Mouse (Mus musculus) midbrain, embryonic 11.5 days (tissue): ENCODE data around the gene Olfr524. TPM values are rescaled to one million over a fixed set of nuclear protein-coding genes. Genes with fewer than 3 reads are reported as not detected.

Experiments
- ATAC-seq: fragments of 200-750 bp; cut with Nextera tagmentation; 2 replicates; pipeline ENCODE4 v1.8.0; 2017; ENCODE audit warnings: moderate TSS enrichment, moderate library complexity; ENCODE audit not compliant: low FRiP score
- DNase-seq: peaks from one replicate; pipeline ENCODE4 v3.0.0; 2015; ENCODE audit warnings: low spot score; ENCODE audit errors: missing footprints
- H3K27ac ChIP-seq: fragments of 300-500 bp; sonication (generic); 2 replicates; pipeline ENCODE4 v1.5.1; 2014; ENCODE audit warnings: low read depth, low read length
- H3K27me3 ChIP-seq: fragments of 300-500 bp; sonication (generic); 2 replicates; pipeline ENCODE4 v1.6.1; 2014; ENCODE audit warnings: mild to moderate bottlenecking, low read length, moderate library complexity, mixed read lengths; ENCODE audit not compliant: control insufficient read depth, insufficient read depth
- H3K36me3 ChIP-seq: fragments of 300-500 bp; sonication (generic); 2 replicates; pipeline ENCODE4 v1.6.1; 2014; ENCODE audit warnings: mild to moderate bottlenecking, low read length, moderate library complexity, mixed read lengths; ENCODE audit not compliant: control insufficient read depth, insufficient read depth
- H3K4me1 ChIP-seq: fragments of 300-500 bp; sonication (generic); 2 replicates; pipeline ENCODE4 v1.6.1; 2014; ENCODE audit warnings: low read length; ENCODE audit not compliant: control insufficient read depth, insufficient read depth
- H3K4me2 ChIP-seq: fragments of 300-500 bp; sonication (generic); 2 replicates; pipeline ENCODE4 v1.6.1; 2014; ENCODE audit warnings: mild to moderate bottlenecking, moderate library complexity
- H3K4me3 ChIP-seq: fragments of 300-500 bp; sonication (generic); 2 replicates; pipeline ENCODE4 v1.5.1; 2014; ENCODE audit warnings: low read depth, low read length
- H3K9ac ChIP-seq: fragments of 300-500 bp; sonication (generic); 2 replicates; pipeline ENCODE4 v1.6.1; 2014; ENCODE audit warnings: low read length
- H3K9me3 ChIP-seq: fragments of 300-500 bp; sonication (generic); 2 replicates; pipeline ENCODE4 v1.6.1; 2016; ENCODE audit warnings: low read length; ENCODE audit not compliant: control insufficient read depth
- WGBS: fragments of 180-500 bp; shearing (Covaris S2); extraction: QIAGEN DNeasy Blood & Tissue Kit; methylation state at CpG from one replicate; pipeline ENCODE4 v1.1.7; 2014; 5-methylcytosine and 5-hydroxymethylcytosine counted together
- polyA plus RNA-seq: library from polyadenylated mRNA; unstranded; fragments of >200 nt; fragmentation: Nextera tagmentation; extraction: Ambion mirVana; gene quantifications from 2 replicates; pipeline ENCODE4 v1.2.1, GENCODE M21; 2014

The Olfr524 gene
- polyA plus RNA-seq, 1 experiment from 2014 or later, result not detected

DNA sequence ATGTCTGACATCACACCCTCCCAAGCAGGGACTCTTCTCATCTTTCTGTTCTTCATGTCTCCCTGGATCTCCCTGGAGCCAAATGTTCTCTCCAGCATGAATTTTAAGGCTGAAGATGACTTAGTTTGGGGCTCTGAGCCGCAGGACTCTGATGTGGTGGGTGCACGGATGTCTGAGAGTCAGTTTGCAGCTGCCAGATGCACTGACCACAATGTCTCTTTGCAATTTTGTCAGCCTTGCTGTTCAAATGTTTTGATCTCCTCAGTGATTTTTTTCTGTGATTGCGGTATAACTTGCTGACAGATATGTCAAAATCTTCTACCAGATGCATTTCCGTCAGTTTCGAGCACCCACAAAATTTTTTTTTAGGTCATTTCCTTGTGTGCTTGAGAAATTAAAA lies 8.1 kb upstream of the Olfr524 start:
- H3K4me1 ChIP-seq, result no peaks in the 10 kb centered on the region
- H3K27me3 ChIP-seq, result no peaks in the 10 kb centered on the region
- no peak for ATAC-seq
- DNase-seq, result no peak
- 89% methylated on average over 5 of the region's 5 CpGs for WGBS
- no peaks in the 10 kb centered on the region for H3K9me3 ChIP-seq
- H3K36me3 ChIP-seq, result no peaks in the 10 kb centered on the region
- H3K4me3 ChIP-seq, result no peak overlapping the region
- no peak overlapping the region for H3K9ac ChIP-seq
- no peak overlapping the region for H3K27ac ChIP-seq
- no peak overlapping the region for H3K4me2 ChIP-seq

DNA sequence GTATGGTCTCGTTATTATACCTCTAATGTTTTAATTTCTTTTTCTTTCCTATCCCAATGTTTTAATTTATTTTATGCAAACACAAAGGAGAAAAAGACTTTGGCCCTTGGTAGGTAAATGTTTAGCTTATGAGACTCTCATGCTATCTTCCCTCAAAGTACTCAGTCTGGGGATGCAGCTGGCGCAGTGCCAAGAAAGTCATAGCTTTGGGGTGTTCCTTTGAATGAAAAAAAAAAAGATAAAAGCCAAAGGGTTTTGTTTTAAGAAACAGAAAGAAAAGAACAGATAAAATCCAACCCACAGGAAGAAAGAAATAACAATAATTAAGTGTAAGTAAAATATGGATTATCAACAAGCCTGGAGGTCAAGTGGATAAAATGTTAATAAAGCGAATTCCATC lies 2.9 kb upstream of the Olfr524 start:
- DNase-seq (peak; percentile 21), ATAC-seq (no peak)
- Histone ChIP-seq H3K4me3 (no peak overlapping the region), H3K4me2 (no peak overlapping the region), H3K27me3 (no peaks in the 10 kb centered on the region), H3K36me3 (no peaks in the 10 kb centered on the region), H3K9ac (no peak overlapping the region), H3K27ac (no peak overlapping the region), H3K4me1 (no peaks in the 10 kb centered on the region), H3K9me3 (no peaks in the 10 kb centered on the region)
- 81% methylated on average over 3 of the region's 3 CpGs for WGBS

DNA sequence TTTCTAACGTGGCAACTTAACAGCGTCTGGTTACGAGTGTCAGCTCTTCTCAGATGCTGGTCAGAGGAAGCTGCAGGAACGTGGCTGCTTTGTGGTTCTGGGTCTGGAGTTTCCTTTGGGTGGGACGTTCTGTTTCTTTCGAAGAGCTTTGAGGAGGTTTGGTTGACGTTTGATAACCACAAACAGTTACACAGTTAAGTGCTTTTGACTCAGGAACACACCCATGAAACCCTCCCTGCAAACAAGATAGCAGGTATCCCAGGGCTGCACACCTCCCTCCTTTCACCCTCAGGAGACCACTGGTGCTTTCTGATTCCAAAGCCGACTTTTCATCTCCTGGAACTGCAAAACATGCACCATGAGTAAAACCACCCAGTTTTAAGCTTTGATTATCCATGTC lies 2.4 kb upstream of the Olfr524 start:
- no peaks in the 10 kb centered on the region for H3K4me1 ChIP-seq
- 82% methylated on average over 8 of the region's 8 CpGs for WGBS
- H3K4me3 ChIP-seq, result no peak overlapping the region
- no peaks in the 10 kb centered on the region for H3K27me3 ChIP-seq
- H3K4me2 ChIP-seq, result no peak overlapping the region
- DNase-seq (peak; percentile 54), ATAC-seq (no peak)
- no peaks in the 10 kb centered on the region for H3K9me3 ChIP-seq
- no peak overlapping the region for H3K9ac ChIP-seq
- no peaks in the 10 kb centered on the region for H3K36me3 ChIP-seq
- no peak overlapping the region for H3K27ac ChIP-seq

DNA sequence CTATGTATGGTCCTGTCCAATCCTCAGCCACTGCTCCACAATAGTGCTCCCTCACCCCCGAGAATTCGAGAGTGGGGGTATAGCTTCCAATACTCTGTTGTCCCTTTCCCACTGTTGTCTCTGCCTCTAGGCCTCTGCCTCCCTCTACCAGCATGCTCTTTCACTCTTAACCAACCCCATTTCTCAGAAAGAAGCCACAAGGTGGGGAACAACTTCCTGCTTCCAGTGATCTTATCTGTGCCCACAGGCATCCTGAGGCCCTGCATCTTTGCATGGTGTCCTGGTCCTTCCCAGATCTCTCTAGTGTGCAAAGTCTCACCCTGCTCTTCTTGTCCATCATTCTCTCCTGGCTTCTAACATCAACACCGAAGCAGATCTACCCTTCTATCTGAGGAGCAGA lies 1.1 kb upstream of the Olfr524 start:
- ATAC-seq, result no peak
- Histone ChIP-seq H3K4me3 (no peak overlapping the region), H3K36me3 (no peaks in the 10 kb centered on the region), H3K27ac (no peak overlapping the region), H3K27me3 (no peaks in the 10 kb centered on the region), H3K9ac (no peak overlapping the region), H3K4me2 (no peak overlapping the region), H3K9me3 (no peaks in the 10 kb centered on the region), H3K4me1 (no peaks in the 10 kb centered on the region)
- WGBS, result 87% methylated on average over 3 of the region's 3 CpGs
- no peak for DNase-seq

DNA sequence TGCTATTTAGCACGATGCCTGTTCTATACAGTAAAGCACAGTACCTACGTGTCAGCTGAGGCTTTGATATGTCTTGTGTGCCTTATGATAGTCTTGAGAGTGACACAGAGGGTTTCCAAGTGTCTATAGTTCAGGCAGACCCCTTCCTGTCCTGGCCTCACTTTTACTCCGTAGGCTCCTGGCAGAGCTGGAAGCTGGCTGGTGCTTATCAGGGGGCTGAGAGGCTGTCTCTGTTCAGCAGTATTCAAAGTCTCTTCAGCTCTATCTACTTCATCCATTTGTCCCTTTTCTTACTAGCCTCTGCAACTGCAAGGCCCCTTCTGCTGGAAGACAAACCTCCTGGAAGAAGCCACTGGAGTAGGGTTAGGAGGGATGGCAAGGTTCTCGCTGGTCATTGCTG lies 4.7 kb downstream of the Olfr524 start:
- H3K27ac ChIP-seq, result no peak overlapping the region
- no peaks in the 10 kb centered on the region for H3K36me3 ChIP-seq
- no peak overlapping the region for H3K4me2 ChIP-seq
- no peak overlapping the region for H3K4me3 ChIP-seq
- ATAC-seq (no peak), DNase-seq (no peak)
- no peaks in the 10 kb centered on the region for H3K9me3 ChIP-seq
- no peak overlapping the region for H3K9ac ChIP-seq
- no peaks in the 10 kb centered on the region for H3K27me3 ChIP-seq
- WGBS, result 92% methylated on average over 4 of the region's 4 CpGs
- H3K4me1 ChIP-seq, result no peaks in the 10 kb centered on the region

DNA sequence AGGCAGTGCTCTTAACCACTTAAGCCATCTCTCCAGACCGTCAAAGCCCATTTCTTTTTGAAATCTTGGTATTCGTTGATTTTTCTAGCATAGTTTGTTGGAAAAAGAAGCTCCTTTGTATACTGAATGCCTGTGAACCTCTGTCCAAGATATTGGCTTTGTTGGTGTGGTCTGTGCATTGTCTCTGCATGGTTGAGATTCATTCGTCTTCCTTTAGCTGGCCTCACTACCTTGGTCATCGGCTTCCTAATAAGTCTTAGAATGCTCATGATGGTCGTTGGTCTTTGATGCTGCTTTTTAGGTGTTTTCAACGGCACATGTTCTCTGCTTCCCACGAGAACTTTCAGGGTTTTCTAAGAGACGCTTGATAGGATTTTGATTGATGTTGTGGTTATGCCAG lies 9.8 kb downstream of the Olfr524 start:
- DNase-seq, result peak; percentile 59
- 84% methylated on average over 8 of the region's 8 CpGs for WGBS
- Histone ChIP-seq H3K9ac (no peak overlapping the region), H3K36me3 (no peaks in the 10 kb centered on the region), H3K4me2 (no peak overlapping the region), H3K4me1 (no peaks in the 10 kb centered on the region), H3K27ac (no peak overlapping the region), H3K27me3 (no peaks in the 10 kb centered on the region), H3K9me3 (no peaks in the 10 kb centered on the region), H3K4me3 (no peak overlapping the region)
- no peak for ATAC-seq

DNA sequence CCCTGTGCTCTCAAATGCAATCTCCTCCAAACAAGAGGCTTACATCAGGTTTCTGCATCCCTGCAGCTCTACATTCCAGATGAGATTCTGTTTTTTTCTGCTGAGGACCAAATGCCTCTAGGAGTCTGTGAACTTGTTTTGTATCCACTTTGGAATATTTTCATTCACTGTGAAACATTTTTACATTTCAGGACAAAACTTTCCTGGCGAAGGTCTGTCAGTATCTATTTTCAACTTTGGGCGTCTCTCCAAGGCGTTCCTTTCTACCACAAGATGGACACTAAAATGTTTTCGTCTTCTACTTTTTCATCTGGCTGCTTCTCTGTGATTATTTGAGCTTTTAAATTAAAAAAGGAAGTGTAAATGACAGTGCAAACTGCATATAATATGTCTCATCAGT lies 11.7 kb downstream of the Olfr524 start:
- Histone ChIP-seq H3K4me1 (no peaks in the 10 kb centered on the region), H3K9ac (no peak overlapping the region), H3K36me3 (no peaks in the 10 kb centered on the region), H3K9me3 (no peaks in the 10 kb centered on the region), H3K27ac (no peak overlapping the region), H3K27me3 (no peaks in the 10 kb centered on the region), H3K4me3 (no peak overlapping the region), H3K4me2 (no peak overlapping the region)
- ATAC-seq, result no peak
- no peak for DNase-seq
- WGBS, result 90% methylated on average over 4 of the region's 4 CpGs

DNA sequence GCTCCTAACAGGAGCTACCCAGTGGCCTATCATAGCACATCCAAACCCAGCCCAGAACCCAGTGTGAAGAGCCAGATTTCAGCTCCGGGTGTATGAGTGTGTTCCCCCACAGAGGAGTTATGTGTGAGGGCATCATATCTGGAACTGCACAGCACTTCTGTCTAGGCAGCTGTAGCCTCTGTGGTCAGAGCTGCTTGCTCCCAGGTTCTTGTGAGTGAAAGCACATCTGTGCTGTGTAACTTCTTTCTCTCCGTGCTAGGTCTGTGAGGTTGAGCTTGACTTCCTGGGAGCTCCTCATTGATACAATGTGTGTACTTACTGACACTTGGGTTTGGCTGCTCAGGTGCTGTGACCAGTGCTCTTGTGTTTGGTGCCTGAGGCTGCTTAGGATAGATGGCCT lies 12.9 kb downstream of the Olfr524 start:
- no peak overlapping the region for H3K4me2 ChIP-seq
- no peaks in the 10 kb centered on the region for H3K27me3 ChIP-seq
- H3K4me3 ChIP-seq, result no peak overlapping the region
- no peak overlapping the region for H3K27ac ChIP-seq
- 86% methylated on average over 2 of the region's 2 CpGs for WGBS
- H3K9ac ChIP-seq, result no peak overlapping the region
- DNase-seq (no peak), ATAC-seq (no peak)
- no peaks in the 10 kb centered on the region for H3K36me3 ChIP-seq
- H3K9me3 ChIP-seq, result no peaks in the 10 kb centered on the region
- H3K4me1 ChIP-seq, result no peaks in the 10 kb centered on the region

DNA sequence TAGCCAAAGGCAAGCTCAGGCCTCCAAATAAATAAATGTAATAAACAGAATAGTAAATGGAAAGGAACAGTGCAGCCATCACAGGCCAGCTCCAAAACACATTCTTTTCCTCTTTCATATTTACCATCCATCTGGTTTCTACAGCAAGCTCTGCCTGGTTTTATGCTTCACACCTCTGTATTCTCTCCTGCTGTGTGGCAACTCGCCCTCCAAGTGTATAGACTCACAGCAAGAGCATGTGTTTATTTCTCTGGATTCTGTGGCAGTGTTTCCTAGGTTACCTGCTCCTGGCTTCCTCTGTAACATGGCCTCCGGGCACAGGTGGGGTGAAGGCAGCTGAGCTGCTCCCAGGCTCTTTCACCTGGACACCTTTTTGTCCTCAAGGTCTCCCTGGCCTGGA lies 13.3 kb downstream of the Olfr524 start:
- WGBS, result 55% methylated on average over 2 of the region's 2 CpGs

DNA sequence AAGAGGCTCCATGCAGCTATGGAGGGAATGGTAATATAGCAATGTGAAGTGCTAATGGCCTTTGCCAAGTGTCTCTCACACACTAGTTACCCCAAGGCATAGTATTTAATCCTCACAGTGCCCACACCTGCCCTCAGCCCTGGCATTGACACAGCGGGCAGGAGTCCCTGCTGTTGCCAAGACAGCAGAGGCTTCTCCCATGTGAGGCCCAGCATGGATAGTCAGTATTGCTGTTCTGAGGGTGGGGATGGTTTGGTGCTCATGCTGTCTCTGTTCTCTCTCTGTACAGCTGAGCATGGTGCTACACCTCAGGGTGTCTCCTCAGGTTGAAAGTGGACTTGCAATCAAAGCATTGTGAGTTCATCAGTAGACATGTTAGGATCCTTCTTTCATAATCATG lies 15.3 kb downstream of the Olfr524 start:
- WGBS, result 85% methylated on average over 1 of the region's 1 CpGs
- H3K36me3 ChIP-seq, result no peaks in the 10 kb centered on the region

More for the DNA sequence above, 13.3 kb downstream of the Olfr524 start:
- H3K27ac ChIP-seq, result no peak overlapping the region
- H3K27me3 ChIP-seq, result no peaks in the 10 kb centered on the region
- H3K4me1 ChIP-seq, result no peaks in the 10 kb centered on the region
- H3K36me3 ChIP-seq, result no peaks in the 10 kb centered on the region
- peak; percentile 53 for DNase-seq
- H3K4me3 ChIP-seq, result no peak overlapping the region
- no peak for ATAC-seq
- H3K9me3 ChIP-seq, result no peaks in the 10 kb centered on the region
- H3K4me2 ChIP-seq, result no peak overlapping the region
- H3K9ac ChIP-seq, result no peak overlapping the region

More for the DNA sequence above, 15.3 kb downstream of the Olfr524 start:
- H3K27me3 ChIP-seq, result no peaks in the 10 kb centered on the region
- no peak overlapping the region for H3K4me3 ChIP-seq
- no peaks in the 10 kb centered on the region for H3K9me3 ChIP-seq
- H3K4me1 ChIP-seq, result no peaks in the 10 kb centered on the region
- H3K9ac ChIP-seq, result no peak overlapping the region
- no peak overlapping the region for H3K27ac ChIP-seq
- DNase-seq (no peak), ATAC-seq (no peak)
- H3K4me2 ChIP-seq, result no peak overlapping the region
